11 mouse cellular contexts compared by ENCODE assay signal in the genomic region with DNA sequence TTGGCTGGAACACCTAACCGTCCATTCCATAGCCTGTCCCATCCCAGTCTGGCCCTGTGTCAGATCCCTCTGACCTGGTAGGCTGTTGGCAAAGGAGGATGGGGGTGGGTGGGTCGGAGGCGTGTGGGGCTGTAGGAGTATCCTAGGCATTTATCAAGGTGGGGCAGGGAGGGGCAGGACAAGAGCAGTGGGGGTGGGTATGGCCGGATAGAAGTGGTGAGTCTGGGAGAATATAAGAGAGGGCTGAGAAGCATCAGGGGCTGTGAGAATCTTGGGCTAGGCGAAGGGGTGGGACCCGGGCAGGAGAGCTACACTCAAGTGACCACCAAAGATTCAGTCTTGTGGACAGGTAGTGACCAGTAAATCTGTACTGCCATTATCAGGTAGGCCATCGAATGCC. TPM values are rescaled to one million over a fixed set of nuclear protein-coding genes. Genes with fewer than 3 reads are reported as not detected.
DNase-seq lines count a peak whose midpoint lies in the region; ATAC-seq lines count a peak whose summit lies in the region.
"Had no signal": no experiment of that assay in that cellular context is flagged by ENCODE, and none has a peak within 500 bp of the region (broad histone marks: within the 10 kb centered on the region; RNA-seq: fewer than 3 reads in every experiment).

No protein-coding gene starts in this region.

- H3K9me3 ChIP-seq in heart, embryonic 16.5 days (replicated peaks; ENCODE audit: control insufficient read depth, low read length), result no peaks in the 10 kb centered on the region
- H3K9me3 ChIP-seq in embryonic facial prominence, embryonic 10.5 days, result no peaks in the 10 kb centered on the region
- no peaks in the 10 kb centered on the region for H3K9me3 ChIP-seq in hindbrain, embryonic 16.5 days (ENCODE audit: control insufficient read depth, low read length)
- no peaks in the 10 kb centered on the region for H3K9me3 ChIP-seq in midbrain, embryonic 14.5 days (ENCODE audit: control insufficient read depth, low read length)

- no peaks in the 10 kb centered on the region; the same call in 1 of the 2 replicates for H3K27me3 ChIP-seq in heart, embryonic 16.5 days (ENCODE audit: control insufficient read depth, insufficient read depth, low read length)
- peaks cover 45% of the 10 kb centered on the region for H3K27me3 ChIP-seq in embryonic facial prominence, embryonic 10.5 days (replicated peaks; ENCODE audit: low read depth, poor library complexity, severe bottlenecking)
- peaks cover 7% of the 10 kb centered on the region; the same call in 1 of the 2 replicates for H3K27me3 ChIP-seq in hindbrain, embryonic 16.5 days (replicated peaks; ENCODE audit: control insufficient read depth, insufficient read depth, low read length)
- H3K27me3 ChIP-seq in midbrain, embryonic 14.5 days (ENCODE audit: control insufficient read depth, insufficient read depth, low read length), result peaks cover 21% of the 10 kb centered on the region; the same call in 1 of the 2 replicates

- H3K4me1 ChIP-seq in heart, embryonic 16.5 days (ENCODE audit: control insufficient read depth, insufficient read depth, low read length), result peaks cover 12% of the 10 kb centered on the region
- H3K4me1 ChIP-seq in embryonic facial prominence, embryonic 10.5 days, result peaks cover 23% of the 10 kb centered on the region
- peaks cover 7% of the 10 kb centered on the region for H3K4me1 ChIP-seq in hindbrain, embryonic 16.5 days (ENCODE audit: control insufficient read depth, insufficient read depth, low read depth, low read length)
- H3K4me1 ChIP-seq in midbrain, embryonic 14.5 days (ENCODE audit: control insufficient read depth, insufficient read depth, low read length), result peaks cover 7% of the 10 kb centered on the region; the same call in 1 of the 2 replicates

- DNase-seq in heart, adult 11 months, result no peak
- no peak for DNase-seq in embryonic facial prominence, embryonic 10.5 days (ENCODE audit: low spot score)
- DNase-seq in midbrain, embryonic 14.5 days, result no peak
- no peak for DNase-seq in yolk sac, embryonic 10.5 days (ENCODE audit: low spot score)
- no peak for DNase-seq in frontal cortex, postnatal 36 days (ENCODE audit: low spot score in 2 of 2)
- no peak for DNase-seq in adrenal gland, postnatal 10 days

- 67% methylated on average over 7 of the region's 7 CpGs for WGBS in heart, embryonic 16.5 days
- WGBS in embryonic facial prominence, embryonic 10.5 days, result 67% methylated on average over 7 of the region's 7 CpGs
- WGBS in hindbrain, embryonic 16.5 days, result 72% methylated on average over 7 of the region's 7 CpGs
- 75% methylated on average over 7 of the region's 7 CpGs for WGBS in midbrain, embryonic 14.5 days

- no peak overlapping the region for H3K27ac ChIP-seq in heart, embryonic 16.5 days (ENCODE audit: low read length)
- peak overlapping the region; percentile 63; the same call in 1 of the 2 replicates for H3K27ac ChIP-seq in embryonic facial prominence, embryonic 10.5 days (replicated peaks)
- H3K27ac ChIP-seq in hindbrain, embryonic 16.5 days (ENCODE audit: low read depth, low read length), result no peak overlapping the region
- H3K27ac ChIP-seq in midbrain, embryonic 14.5 days (replicated peaks; ENCODE audit: low read depth, low read length), result no peak overlapping the region

- no peaks in the 10 kb centered on the region for H3K36me3 ChIP-seq in heart, embryonic 16.5 days (ENCODE audit: control insufficient read depth, insufficient read depth)
- H3K36me3 ChIP-seq in embryonic facial prominence, embryonic 10.5 days (replicated peaks), result no peaks in the 10 kb centered on the region
- no peaks in the 10 kb centered on the region for H3K36me3 ChIP-seq in hindbrain, embryonic 16.5 days (ENCODE audit: control insufficient read depth, insufficient read depth, low read length)
- H3K36me3 ChIP-seq in midbrain, embryonic 14.5 days (ENCODE audit: control insufficient read depth, insufficient read depth, low read length), result no peaks in the 10 kb centered on the region

- no peak for ATAC-seq in heart, embryonic 16.5 days (replicated peaks; ENCODE audit: extremely low read depth, insufficient read depth, low FRiP score)
- peak; percentile 39; the same call in 1 of the 2 replicates for ATAC-seq in hindbrain, embryonic 16.5 days
- ATAC-seq in midbrain, embryonic 14.5 days (ENCODE audit: low FRiP score, low TSS enrichment), result no peak

- peak overlapping the region; percentile 56 for H3K4me3 ChIP-seq in heart, embryonic 16.5 days (ENCODE audit: low read length)
- peak overlapping the region; percentile 60 for H3K4me3 ChIP-seq in embryonic facial prominence, embryonic 10.5 days
- peak overlapping the region; percentile 41 for H3K4me3 ChIP-seq in hindbrain, embryonic 16.5 days (ENCODE audit: low read length)
- peak overlapping the region; percentile 32; the same call in 1 of the 2 replicates for H3K4me3 ChIP-seq in midbrain, embryonic 14.5 days (replicated peaks; ENCODE audit: low read depth, low read length)

- peak overlapping the region; percentile 76 for H3K4me2 ChIP-seq in heart, embryonic 16.5 days (ENCODE audit: low read depth, low read length)
- H3K4me2 ChIP-seq in hindbrain, embryonic 16.5 days (ENCODE audit: low read length), result peak overlapping the region; percentile 81
- peak overlapping the region; percentile 66 for H3K4me2 ChIP-seq in midbrain, embryonic 14.5 days (ENCODE audit: low read length)

- no peak overlapping the region; the same call in 1 of the 2 replicates for H3K9ac ChIP-seq in heart, embryonic 16.5 days (ENCODE audit: low read length)
- peak overlapping the region; percentile 57 for H3K9ac ChIP-seq in hindbrain, embryonic 16.5 days (ENCODE audit: low read depth, low read length)
- peak overlapping the region; percentile 29; the same call in 1 of the 2 replicates for H3K9ac ChIP-seq in midbrain, embryonic 14.5 days (replicated peaks; ENCODE audit: low read length)

RNA-seq across cellular contexts. Expression of a gene that starts 0.7 kb away (rescaled TPM):
- polyA plus RNA-seq in heart, embryonic 16.5 days (2015; fragmentation: Nextera tagmentation; extraction: Ambion mirVana), result 42.1 and 46.9 TPM in 2 replicates
- polyA plus RNA-seq in embryonic facial prominence, embryonic 10.5 days (2016; fragmentation: Nextera tagmentation; extraction: Ambion mirVana), result 53.5 and 55.8 TPM in 2 replicates
- 7.7 and 10.2 TPM in 2 replicates for polyA plus RNA-seq in hindbrain, embryonic 16.5 days (2015; fragmentation: Nextera tagmentation; extraction: Ambion mirVana)
- 7.0 and 12.6 TPM in 2 replicates for polyA plus RNA-seq in midbrain, embryonic 14.5 days (2014; fragmentation: Nextera tagmentation; extraction: Ambion mirVana)
- total RNA-seq in adrenal gland, postnatal 10 days (2021), result 10 to 100 TPM; 33.1 to 43.1 TPM

RNA-seq across cellular contexts. Expression of a gene that starts 27.6 kb away (rescaled TPM):
- 0.50 TPM in 1 of 2 replicates, not detected in the other for polyA plus RNA-seq in heart, embryonic 16.5 days (2015; fragmentation: Nextera tagmentation; extraction: Ambion mirVana)
- 0.08 and 0.34 TPM in 2 replicates for polyA plus RNA-seq in embryonic facial prominence, embryonic 10.5 days (2016; fragmentation: Nextera tagmentation; extraction: Ambion mirVana)
- polyA plus RNA-seq in hindbrain, embryonic 16.5 days (2015; fragmentation: Nextera tagmentation; extraction: Ambion mirVana), result 0.21 and 0.50 TPM in 2 replicates
- polyA plus RNA-seq in midbrain, embryonic 14.5 days (2014; fragmentation: Nextera tagmentation; extraction: Ambion mirVana), result 0.18 and 0.19 TPM in 2 replicates
- under 1 TPM; 0.79 to 0.84 TPM for total RNA-seq in adrenal gland, postnatal 10 days (2021)
- total RNA-seq: left cerebral cortex, adult 18-20 months had no signal

RNA-seq across cellular contexts. Expression of a gene that starts 54.4 kb away (rescaled TPM):
- not detected in 2 replicates for polyA plus RNA-seq in heart, embryonic 16.5 days (2015; fragmentation: Nextera tagmentation; extraction: Ambion mirVana)
- not detected in 2 replicates for polyA plus RNA-seq in embryonic facial prominence, embryonic 10.5 days (2016; fragmentation: Nextera tagmentation; extraction: Ambion mirVana)
- polyA plus RNA-seq in hindbrain, embryonic 16.5 days (2015; fragmentation: Nextera tagmentation; extraction: Ambion mirVana), result not detected in 2 replicates
- polyA plus RNA-seq in midbrain, embryonic 14.5 days (2014; fragmentation: Nextera tagmentation; extraction: Ambion mirVana), result not detected in 2 replicates
- not detected for total RNA-seq in adrenal gland, postnatal 10 days (2021)
- total RNA-seq: CH12.LX; left cerebral cortex, adult 18-20 months had no signal
- polyA plus RNA-seq: brain, embryonic 14.5 days had no signal
